Mouse (Mus musculus) adrenal gland, postnatal 36 days (tissue): ENCODE data around the gene Olfr768. TPM values are rescaled to one million over a fixed set of nuclear protein-coding genes. Genes with fewer than 3 reads are reported as not detected.
"Not testable (repeated sequence)": the region's sequence is repeated elsewhere in the genome, so short reads cannot be mapped to it uniquely, and the experiment has no call there.

Source experiments
- DNase-seq, 2 experiments: peaks; one replicate each; pipeline ENCODE4 v3.0.0; 2021; ENCODE audit warnings: mixed read lengths in 1 of 2
- long read RNA-seq, 2 experiments: library from polyadenylated mRNA; stranded (forward); transcript quantifications; one replicate each; pipeline ENCODE4 v2.0.0; 2021; ENCODE audit warnings: borderline sequencing depth in 2 of 2
- total RNA-seq, 2 experiments: library from RNA; stranded (reverse); gene quantifications; 2 replicates each; pipeline ENCODE4 v1.2.3; 2021

Olfr768 gene
- total RNA-seq: not detected
- long read RNA-seq, experiment 1: 0 reads
- long read RNA-seq, experiment 2: 0 reads

- no peak for DNase-seq
Measured at GRCm38 (mm10) chr10:129099275-129099674, at the start of gene Olfr768. Gene Olfr768, minus strand, starts transcription at chr10:129099375.

GRCm38 (mm10) chr10:129138898-129139297 lies 39.7 kb upstream of the Olfr768 start, which contains the start of gene Olfr770:
Gene Olfr770, minus strand, starts transcription at chr10:129138998.
- DNase-seq: no peak

- peak; percentile 14 to 17 for DNase-seq
Measured at GRCm38 (mm10) chr10:129117761-129118160, 18.6 kb upstream of the Olfr768 start, which contains the start of gene Olfr769. Gene Olfr769, minus strand, starts transcription at chr10:129117861.

GRCm38 (mm10) chr10:129115146-129115545 lies 16.0 kb upstream of the Olfr768 start:
- no peak for DNase-seq

GRCm38 (mm10) chr10:129101231-129101630 lies 2.1 kb upstream of the Olfr768 start:
- no peak for DNase-seq

- DNase-seq: not testable (repeated sequence)
Measured at GRCm38 (mm10) chr10:129082810-129083209, 16.4 kb downstream of the Olfr768 start, which contains the start of gene Olfr767. Gene Olfr767, minus strand, starts transcription at chr10:129082910.

- no peak for DNase-seq
Measured at GRCm38 (mm10) chr10:129068877-129069276, 30.3 kb downstream of the Olfr768 start, which contains the start of gene Olfr766-ps1. Gene Olfr766-ps1, minus strand, starts transcription at chr10:129068977.

GRCm38 (mm10) chr10:129049898-129050297 lies 49.3 kb downstream of the Olfr768 start, which contains the start of gene Olfr765:
Gene Olfr765, minus strand, starts transcription at chr10:129049998.
- DNase-seq: not testable (repeated sequence)

Other genes with a start within 250 kb of the Olfr768 start
- 1 to 10 TPM; 1.7 to 2.3 TPM for gene Gdf11, start 207.7 kb downstream of the Olfr768 start, total RNA-seq
- gene Cd63, start 198.4 kb downstream of the Olfr768 start, total RNA-seq: 100 to 1,000 TPM; 285 to 398 TPM
- 10 to 100 TPM; 12.0 to 14.0 TPM for gene Rdh5, start 176.5 kb downstream of the Olfr768 start, total RNA-seq
- gene Bloc1s1, start 175.3 kb downstream of the Olfr768 start, total RNA-seq: 100 to 1,000 TPM; 187 to 198 TPM
- 10 to 100 TPM; 10.4 to 16.0 TPM for gene Itga7, start 165.6 kb downstream of the Olfr768 start, total RNA-seq
- gene Mettl7b, start 138.4 kb downstream of the Olfr768 start, total RNA-seq: under 1 TPM; 0.30 to 0.76 TPM
- not detected for gene Olfr9, start 109.9 kb downstream of the Olfr768 start, total RNA-seq
- not detected for gene Olfr763, start 88.6 kb downstream of the Olfr768 start, total RNA-seq
- not detected for gene Olfr764-ps1, start 59.5 kb downstream of the Olfr768 start, total RNA-seq
- not detected for gene Olfr765, start 49.4 kb downstream of the Olfr768 start, total RNA-seq
- not detected for gene Olfr766-ps1, start 30.4 kb downstream of the Olfr768 start, total RNA-seq
- gene Olfr767, start 16.5 kb downstream of the Olfr768 start, total RNA-seq: not detected
- not detected for gene Olfr769, start 18.5 kb upstream of the Olfr768 start, total RNA-seq
- not detected for gene Olfr770, start 39.6 kb upstream of the Olfr768 start, total RNA-seq
- gene Olfr771, start 65.4 kb upstream of the Olfr768 start, total RNA-seq: not detected
- not detected for gene Olfr772, start 78.5 kb upstream of the Olfr768 start, total RNA-seq
- gene Olfr773, start 88.0 kb upstream of the Olfr768 start, total RNA-seq: not detected
- not detected for gene Olfr774, start 136.8 kb upstream of the Olfr768 start, total RNA-seq
- gene Olfr775, start 149.0 kb upstream of the Olfr768 start, total RNA-seq: not detected
- not detected for gene Olfr776, start 159.8 kb upstream of the Olfr768 start, total RNA-seq
- not detected for gene Olfr777, start 172.1 kb upstream of the Olfr768 start, total RNA-seq
- gene Olfr780, start 218.7 kb upstream of the Olfr768 start, total RNA-seq: not detected
- not detected for gene Olfr781, start 229.5 kb upstream of the Olfr768 start, total RNA-seq
- gene Olfr782, start 249.5 kb upstream of the Olfr768 start, total RNA-seq: not detected